Mouse (Mus musculus): ENCODE data around the gene Ccdc162. TPM values are rescaled to one million over a fixed set of nuclear protein-coding genes. Genes with fewer than 3 reads are reported as not detected.

Ccdc162 gene
- polyA plus RNA-seq, 1 experiment from 2014 or later = 0.12 TPM

GRCm38 (mm10) chr10:41601898-41602545 is 114.4 kb downstream of the Ccdc162 start:
- no peaks in the 10 kb centered on the region; the same call in none of the 2 replicates for H3K4me1 ChIP-seq (ENCODE audit: control insufficient read depth, low read depth, low read length)
- no peak overlapping the region for H3K4me3 ChIP-seq (ENCODE audit: low read depth, low read length)
- H3K27ac ChIP-seq (ENCODE audit: low read length) = no peak overlapping the region
- H3K9ac ChIP-seq (ENCODE audit: low read depth, low read length) = no peak overlapping the region
- H3K4me2 ChIP-seq (ENCODE audit: low read depth, low read length) = no peak overlapping the region
- H3K27me3 ChIP-seq (ENCODE audit: control insufficient read depth, insufficient read depth, low read depth, low read length) = no peaks in the 10 kb centered on the region
- no peaks in the 10 kb centered on the region for H3K9me3 ChIP-seq (replicated peaks; ENCODE audit: control insufficient read depth, low read length)
- no peak for ATAC-seq (ENCODE audit: low read depth)
- 49% methylated on average over 7 of the region's 7 CpGs for WGBS (ENCODE audit: insufficient replicate concordance)
- H3K36me3 ChIP-seq (ENCODE audit: control insufficient read depth, insufficient read depth) = no peaks in the 10 kb centered on the region

DNA sequence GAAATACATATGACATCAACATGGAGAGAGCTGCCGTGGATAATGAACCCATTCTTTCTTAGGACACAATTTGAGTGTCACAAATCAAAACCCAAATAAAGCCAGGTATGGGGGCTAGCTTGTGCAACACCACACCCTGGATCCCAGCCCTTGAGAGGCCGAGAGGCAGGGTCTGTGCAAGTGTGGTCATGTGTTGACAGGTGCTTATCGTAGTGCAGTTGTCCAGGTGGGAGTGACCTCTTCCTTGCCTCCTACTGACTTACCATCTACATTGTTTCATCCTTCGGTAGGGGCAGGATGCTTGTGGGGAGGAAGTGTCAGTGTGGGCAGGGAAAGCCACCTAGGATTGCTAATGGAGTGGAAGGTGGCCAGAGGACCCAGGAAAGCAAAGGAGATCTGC is 115.1 kb downstream of the Ccdc162 start:
- H3K9me3 ChIP-seq (replicated peaks; ENCODE audit: control insufficient read depth, low read length) = no peaks in the 10 kb centered on the region
- H3K4me1 ChIP-seq (ENCODE audit: control insufficient read depth, low read depth, low read length) = no peaks in the 10 kb centered on the region; the same call in none of the 2 replicates
- no peaks in the 10 kb centered on the region for H3K27me3 ChIP-seq (ENCODE audit: control insufficient read depth, insufficient read depth, low read depth, low read length)
- no peaks in the 10 kb centered on the region for H3K36me3 ChIP-seq (ENCODE audit: control insufficient read depth, insufficient read depth)
- no peak overlapping the region for H3K4me2 ChIP-seq (ENCODE audit: low read depth, low read length)
- no peak for ATAC-seq (ENCODE audit: low read depth)
- H3K9ac ChIP-seq (ENCODE audit: low read depth, low read length) = no peak overlapping the region
- no peak overlapping the region for H3K27ac ChIP-seq (ENCODE audit: low read length)
- H3K4me3 ChIP-seq (ENCODE audit: low read depth, low read length) = no peak overlapping the region
- 59% methylated on average over 4 of the region's 4 CpGs for WGBS (ENCODE audit: insufficient replicate concordance)

DNA sequence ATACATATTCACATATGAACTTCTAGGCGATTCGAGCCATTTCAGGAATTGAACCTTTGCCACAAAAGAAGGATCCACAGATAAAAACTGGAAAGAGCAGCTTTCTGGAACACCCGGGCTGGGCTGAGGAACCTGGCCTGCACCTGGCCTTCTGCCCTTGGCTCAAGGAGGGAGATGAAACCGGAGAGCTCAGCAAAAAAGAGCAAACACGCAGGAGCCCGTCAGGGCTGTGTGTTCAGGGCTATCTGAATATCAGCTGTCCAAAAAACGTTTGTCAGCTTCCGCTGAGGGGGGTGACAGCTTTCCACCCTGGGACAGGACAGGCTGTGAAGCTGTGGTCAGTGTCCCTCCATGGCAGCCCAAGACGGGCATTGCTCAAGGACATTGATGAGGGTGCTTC is 117.4 kb downstream of the Ccdc162 start:
- WGBS (ENCODE audit: insufficient replicate concordance) = 50% methylated on average over 9 of the region's 9 CpGs
- H3K9ac ChIP-seq (ENCODE audit: low read depth, low read length) = no peak overlapping the region

GRCm38 (mm10) chr10:41598221-41598620 is 118.2 kb downstream of the Ccdc162 start:
- WGBS (ENCODE audit: insufficient replicate concordance) = 36% methylated on average over 9 of the region's 9 CpGs
- Histone ChIP-seq H3K9me3 (replicated peaks; ENCODE audit: control insufficient read depth, low read length) (no peaks in the 10 kb centered on the region), H3K4me3 (ENCODE audit: low read depth, low read length) (no peak overlapping the region), H3K27me3 (ENCODE audit: control insufficient read depth, insufficient read depth, low read depth, low read length) (no peaks in the 10 kb centered on the region), H3K4me2 (ENCODE audit: low read depth, low read length) (no peak overlapping the region), H3K9ac (ENCODE audit: low read depth, low read length) (no peak overlapping the region), H3K4me1 (ENCODE audit: control insufficient read depth, low read depth, low read length) (peaks cover 8% of the 10 kb centered on the region), H3K36me3 (ENCODE audit: control insufficient read depth, insufficient read depth) (no peaks in the 10 kb centered on the region), H3K27ac (ENCODE audit: low read length) (no peak overlapping the region)
- ATAC-seq (ENCODE audit: low read depth) = no peak

More for the DNA sequence above, 117.4 kb downstream of the Ccdc162 start:
- H3K36me3 ChIP-seq (ENCODE audit: control insufficient read depth, insufficient read depth) = no peaks in the 10 kb centered on the region
- no peak overlapping the region for H3K4me2 ChIP-seq (ENCODE audit: low read depth, low read length)
- H3K27ac ChIP-seq (ENCODE audit: low read length) = no peak overlapping the region
- H3K27me3 ChIP-seq (ENCODE audit: control insufficient read depth, insufficient read depth, low read depth, low read length) = no peaks in the 10 kb centered on the region
- H3K4me3 ChIP-seq (ENCODE audit: low read depth, low read length) = no peak overlapping the region
- peaks cover 8% of the 10 kb centered on the region for H3K4me1 ChIP-seq (ENCODE audit: control insufficient read depth, low read depth, low read length)
- no peaks in the 10 kb centered on the region for H3K9me3 ChIP-seq (replicated peaks; ENCODE audit: control insufficient read depth, low read length)
- no peak for ATAC-seq (ENCODE audit: low read depth)

DNA sequence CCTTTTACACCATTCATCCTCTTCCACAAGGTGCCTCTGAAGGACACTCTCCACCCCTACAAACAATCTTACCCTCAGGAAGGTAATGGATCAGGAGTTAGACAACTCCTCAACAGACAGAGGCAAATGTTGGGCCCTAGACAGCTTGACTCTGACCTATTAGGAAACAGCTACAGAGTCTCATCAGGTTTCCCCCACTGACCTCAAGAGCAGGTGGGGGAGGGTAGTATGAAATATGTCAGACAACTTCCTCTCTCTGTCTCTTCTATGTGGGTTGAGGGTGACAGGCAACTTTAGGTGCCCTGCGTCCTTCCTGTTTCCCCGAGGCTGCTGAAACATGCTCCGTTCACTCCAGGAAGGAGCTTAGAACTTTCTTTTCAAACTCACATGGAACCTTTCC is 120.9 kb downstream of the Ccdc162 start:
- peak; percentile 67 for ATAC-seq (ENCODE audit: low read depth)
- Histone ChIP-seq H3K4me3 (ENCODE audit: low read depth, low read length) (no peak overlapping the region), H3K36me3 (ENCODE audit: control insufficient read depth, insufficient read depth) (no peaks in the 10 kb centered on the region), H3K27ac (ENCODE audit: low read length) (peak overlapping the region; percentile 10; the same call in 1 of the 2 replicates), H3K27me3 (ENCODE audit: control insufficient read depth, insufficient read depth, low read depth, low read length) (no peaks in the 10 kb centered on the region), H3K4me2 (ENCODE audit: low read depth, low read length) (no peak overlapping the region), H3K9ac (ENCODE audit: low read depth, low read length) (no peak overlapping the region), H3K4me1 (ENCODE audit: control insufficient read depth, low read depth, low read length) (peaks cover 8% of the 10 kb centered on the region), H3K9me3 (replicated peaks; ENCODE audit: control insufficient read depth, low read length) (no peaks in the 10 kb centered on the region)
- WGBS (ENCODE audit: insufficient replicate concordance) = 24% methylated on average over 3 of the region's 3 CpGs

DNA sequence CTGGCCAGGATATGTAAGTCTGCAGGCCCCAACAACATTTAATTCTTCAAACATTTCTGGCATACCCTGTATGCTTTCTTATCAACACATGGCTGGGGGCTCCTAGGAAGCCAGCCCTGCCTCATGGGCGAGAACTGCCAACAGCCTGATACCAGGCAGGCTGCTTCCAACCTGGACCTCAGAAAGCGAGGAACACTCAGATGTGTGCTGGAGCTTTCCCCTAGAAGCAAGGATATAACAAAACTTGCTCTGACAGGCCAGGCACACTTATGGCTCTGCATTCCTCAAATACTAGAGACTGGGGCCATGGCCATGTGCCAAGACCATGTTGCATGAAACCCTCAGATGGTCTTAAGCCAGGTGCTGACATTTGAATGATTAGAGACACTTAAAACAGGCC is 121.5 kb downstream of the Ccdc162 start:
- ATAC-seq (ENCODE audit: low read depth) = no peak
- H3K27me3 ChIP-seq (ENCODE audit: control insufficient read depth, insufficient read depth, low read depth, low read length) = no peaks in the 10 kb centered on the region
- no peak overlapping the region for H3K4me2 ChIP-seq (ENCODE audit: low read depth, low read length)
- no peak overlapping the region for H3K9ac ChIP-seq (ENCODE audit: low read depth, low read length)
- no peaks in the 10 kb centered on the region for H3K9me3 ChIP-seq (replicated peaks; ENCODE audit: control insufficient read depth, low read length)
- no peak overlapping the region for H3K4me3 ChIP-seq (ENCODE audit: low read depth, low read length)
- 31% methylated on average over 2 of the region's 2 CpGs for WGBS (ENCODE audit: insufficient replicate concordance)
- peak overlapping the region; percentile 10; the same call in 1 of the 2 replicates for H3K27ac ChIP-seq (ENCODE audit: low read length)
- H3K36me3 ChIP-seq (ENCODE audit: control insufficient read depth, insufficient read depth) = no peaks in the 10 kb centered on the region
- H3K4me1 ChIP-seq (ENCODE audit: control insufficient read depth, low read depth, low read length) = peaks cover 8% of the 10 kb centered on the region

GRCm38 (mm10) chr10:41594433-41594832 is 122.0 kb downstream of the Ccdc162 start:
- peaks cover 8% of the 10 kb centered on the region for H3K4me1 ChIP-seq (ENCODE audit: control insufficient read depth, low read depth, low read length)
- H3K27me3 ChIP-seq (ENCODE audit: control insufficient read depth, insufficient read depth, low read depth, low read length) = no peaks in the 10 kb centered on the region
- no peaks in the 10 kb centered on the region for H3K9me3 ChIP-seq (replicated peaks; ENCODE audit: control insufficient read depth, low read length)
- ATAC-seq (ENCODE audit: low read depth) = no peak
- H3K4me2 ChIP-seq (ENCODE audit: low read depth, low read length) = no peak overlapping the region
- no peak overlapping the region for H3K9ac ChIP-seq (ENCODE audit: low read depth, low read length)
- no peak overlapping the region for H3K27ac ChIP-seq (ENCODE audit: low read length)
- H3K36me3 ChIP-seq (ENCODE audit: control insufficient read depth, insufficient read depth) = no peaks in the 10 kb centered on the region
- WGBS (ENCODE audit: insufficient replicate concordance) = 43% methylated on average over 8 of the region's 8 CpGs
- no peak overlapping the region for H3K4me3 ChIP-seq (ENCODE audit: low read depth, low read length)

DNA sequence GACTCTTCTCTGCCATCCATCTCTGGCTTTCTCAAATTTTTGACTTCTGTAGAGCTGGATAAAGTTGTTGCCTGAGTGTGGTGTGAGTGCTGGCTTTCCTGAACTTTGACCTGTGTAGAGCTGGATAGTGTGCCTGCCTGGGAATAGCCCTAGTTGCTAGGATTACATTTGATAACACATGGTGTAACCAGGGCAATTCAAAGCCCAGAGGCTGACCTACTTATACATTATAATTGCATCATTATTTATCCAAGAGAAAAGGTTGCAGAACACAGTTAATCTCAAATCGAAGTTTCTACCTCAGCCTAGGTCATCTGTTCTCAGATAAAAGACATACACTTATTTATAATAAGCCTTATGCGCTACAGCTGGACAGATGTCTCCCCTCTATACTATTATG is 127.8 kb downstream of the Ccdc162 start:
- H3K27ac ChIP-seq (ENCODE audit: low read length) = no peak overlapping the region

GRCm38 (mm10) chr10:41586947-41587852 is 129.2 kb downstream of the Ccdc162 start:
- no peak overlapping the region for H3K4me3 ChIP-seq (ENCODE audit: low read depth, low read length)
- no peaks in the 10 kb centered on the region for H3K27me3 ChIP-seq (ENCODE audit: control insufficient read depth, insufficient read depth, low read depth, low read length)
- H3K27ac ChIP-seq (ENCODE audit: low read length) = no peak overlapping the region
- H3K9ac ChIP-seq (ENCODE audit: low read depth, low read length) = no peak overlapping the region
- 64% methylated on average over 18 of the region's 18 CpGs for WGBS (ENCODE audit: insufficient replicate concordance)
- H3K4me1 ChIP-seq (ENCODE audit: control insufficient read depth, low read depth, low read length) = no peaks in the 10 kb centered on the region
- H3K36me3 ChIP-seq (ENCODE audit: control insufficient read depth, insufficient read depth) = no peaks in the 10 kb centered on the region
- no peak overlapping the region for H3K4me2 ChIP-seq (ENCODE audit: low read depth, low read length)
- no peaks in the 10 kb centered on the region for H3K9me3 ChIP-seq (replicated peaks; ENCODE audit: control insufficient read depth, low read length)
- no peak for ATAC-seq (ENCODE audit: low read depth)

More for the DNA sequence above, 127.8 kb downstream of the Ccdc162 start:
- H3K36me3 ChIP-seq (ENCODE audit: control insufficient read depth, insufficient read depth) = no peaks in the 10 kb centered on the region
- H3K4me2 ChIP-seq (ENCODE audit: low read depth, low read length) = no peak overlapping the region
- H3K4me1 ChIP-seq (ENCODE audit: control insufficient read depth, low read depth, low read length) = no peaks in the 10 kb centered on the region
- no peak overlapping the region for H3K4me3 ChIP-seq (ENCODE audit: low read depth, low read length)
- no peak overlapping the region for H3K9ac ChIP-seq (ENCODE audit: low read depth, low read length)
- H3K9me3 ChIP-seq (replicated peaks; ENCODE audit: control insufficient read depth, low read length) = no peaks in the 10 kb centered on the region
- H3K27me3 ChIP-seq (ENCODE audit: control insufficient read depth, insufficient read depth, low read depth, low read length) = no peaks in the 10 kb centered on the region
- WGBS (ENCODE audit: insufficient replicate concordance) = 60% methylated on average over 2 of the region's 2 CpGs
- peak; percentile 91 for ATAC-seq (ENCODE audit: low read depth)

Measured in liver, embryonic 16.5 days (tissue).